Mouse (Mus musculus): ENCODE data around the gene Cox19.

The Cox19 gene

GRCm38 (mm10) chr5:139310477-139310876 lies 40.7 kb downstream of the Cox19 start:
- no peak for ATAC-seq (ENCODE audit: insufficient number of reproducible peaks, low FRiP score, low TSS enrichment)

DNA sequence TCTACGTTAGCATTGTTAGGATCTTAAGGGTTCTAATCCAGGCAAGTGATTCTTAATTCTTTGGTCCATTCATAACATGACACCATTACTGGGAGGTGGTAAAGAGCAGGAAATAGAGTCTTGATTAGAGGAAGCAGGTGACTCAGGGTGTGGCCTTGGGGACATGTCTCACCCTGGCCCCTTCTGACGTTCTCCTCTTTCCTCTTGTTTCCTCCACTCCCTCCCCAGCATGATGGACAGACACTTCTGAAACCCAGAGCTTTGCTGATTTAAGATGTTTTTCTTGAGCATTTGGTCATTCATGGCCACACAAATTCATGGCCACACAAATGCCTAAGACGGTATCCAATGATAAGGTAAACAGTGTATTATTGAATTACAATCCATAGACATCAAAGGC lies 41.3 kb downstream of the Cox19 start:
- ATAC-seq (ENCODE audit: insufficient number of reproducible peaks, low FRiP score, low TSS enrichment), result no peak

DNA sequence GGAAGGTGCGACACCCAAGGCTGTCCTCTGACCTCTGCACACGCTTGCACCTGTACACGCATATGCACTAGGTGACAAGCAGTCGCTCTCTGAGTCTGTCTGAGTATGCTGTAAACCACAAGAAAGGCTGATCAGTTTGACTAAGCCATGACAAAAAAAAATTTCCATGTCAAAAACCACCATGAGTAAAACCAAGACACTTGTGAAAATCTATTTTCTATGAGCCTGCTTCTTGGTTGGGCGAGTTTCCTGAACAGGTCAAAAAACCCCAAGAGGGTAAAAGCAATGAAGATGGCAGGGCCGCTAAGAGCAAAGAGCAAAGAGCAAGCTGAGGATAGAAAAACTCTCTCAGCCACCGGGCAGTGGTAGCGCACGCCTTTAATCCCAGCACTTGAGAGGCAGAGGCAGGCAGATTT lies 47.6 kb downstream of the Cox19 start:
- ATAC-seq (ENCODE audit: insufficient number of reproducible peaks, low FRiP score, low TSS enrichment), result no peak

- ATAC-seq (ENCODE audit: insufficient number of reproducible peaks, low FRiP score, low TSS enrichment), result no peak
Measured at GRCm38 (mm10) chr5:139302101-139302500, 49.1 kb downstream of the Cox19 start.

- ATAC-seq (ENCODE audit: insufficient number of reproducible peaks, low FRiP score, low TSS enrichment), result no peak
Measured at GRCm38 (mm10) chr5:139297745-139298144, 53.5 kb downstream of the Cox19 start.

- ATAC-seq (ENCODE audit: insufficient number of reproducible peaks, low FRiP score, low TSS enrichment), result no peak
Measured at GRCm38 (mm10) chr5:139297092-139297491, 54.1 kb downstream of the Cox19 start.

GRCm38 (mm10) chr5:139294089-139294488 lies 57.1 kb downstream of the Cox19 start:
- no peak for ATAC-seq (ENCODE audit: insufficient number of reproducible peaks, low FRiP score, low TSS enrichment)

DNA sequence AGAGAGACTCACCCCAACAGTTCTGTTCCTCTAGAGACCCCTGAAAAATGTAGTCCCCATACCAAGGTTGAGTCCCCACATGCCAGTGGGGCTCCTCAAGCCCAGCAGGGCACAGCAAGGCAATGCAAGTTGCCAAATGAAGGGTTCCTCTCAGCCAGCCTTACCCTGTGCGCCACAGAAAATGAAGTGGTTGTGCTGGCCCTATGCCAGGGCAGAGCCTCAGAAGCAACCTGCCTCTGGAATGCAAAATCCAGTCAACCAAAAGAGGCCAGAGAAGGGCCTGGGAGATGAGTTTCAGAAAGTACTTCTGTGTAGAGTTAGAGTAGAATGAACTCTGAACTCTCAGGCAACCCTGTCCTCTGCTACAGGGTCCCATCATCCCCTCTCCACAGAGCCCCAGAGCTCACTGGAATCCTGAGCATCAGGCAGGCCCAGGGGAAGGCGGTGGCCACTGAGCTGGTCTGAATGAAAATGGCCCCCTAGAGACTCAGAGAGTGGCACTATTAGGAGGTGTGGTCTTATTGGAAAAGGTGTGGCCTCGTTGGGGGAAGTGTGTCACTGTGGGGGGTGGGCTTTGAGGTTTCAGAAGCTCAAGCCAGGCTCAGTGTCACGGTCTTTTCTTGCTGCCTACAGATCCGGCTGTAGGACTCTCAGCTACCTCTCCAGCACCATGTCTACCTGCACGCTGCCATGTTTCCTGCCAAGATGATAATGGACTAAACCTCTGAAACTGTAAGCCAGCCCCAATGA lies 59.2 kb downstream of the Cox19 start:
- ATAC-seq (ENCODE audit: insufficient number of reproducible peaks, low FRiP score, low TSS enrichment), result no peak

GRCm38 (mm10) chr5:139290467-139291259 lies 60.6 kb downstream of the Cox19 start:
- ATAC-seq (ENCODE audit: insufficient number of reproducible peaks, low FRiP score, low TSS enrichment), result no peak

DNA sequence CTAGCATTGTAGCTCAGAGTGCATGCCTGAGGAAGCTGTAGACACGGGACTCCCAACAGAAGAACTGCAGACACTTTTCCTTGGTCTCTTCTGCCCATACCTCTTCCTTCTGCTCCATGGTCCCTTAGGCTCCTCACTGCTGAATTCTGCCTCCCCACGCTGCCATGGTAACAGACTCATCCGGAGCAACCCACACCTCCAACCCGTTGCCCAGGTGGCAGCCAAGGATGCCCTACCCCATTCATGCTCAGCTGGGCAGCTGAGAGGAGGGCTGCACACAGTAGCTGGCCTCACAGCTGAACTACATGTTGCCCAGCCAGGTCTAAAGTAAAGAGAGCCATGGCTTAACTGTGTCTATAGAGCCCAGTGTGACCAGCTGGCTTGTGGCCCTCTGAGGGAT lies 62.6 kb downstream of the Cox19 start:
- no peak for ATAC-seq (ENCODE audit: insufficient number of reproducible peaks, low FRiP score, low TSS enrichment)

DNA sequence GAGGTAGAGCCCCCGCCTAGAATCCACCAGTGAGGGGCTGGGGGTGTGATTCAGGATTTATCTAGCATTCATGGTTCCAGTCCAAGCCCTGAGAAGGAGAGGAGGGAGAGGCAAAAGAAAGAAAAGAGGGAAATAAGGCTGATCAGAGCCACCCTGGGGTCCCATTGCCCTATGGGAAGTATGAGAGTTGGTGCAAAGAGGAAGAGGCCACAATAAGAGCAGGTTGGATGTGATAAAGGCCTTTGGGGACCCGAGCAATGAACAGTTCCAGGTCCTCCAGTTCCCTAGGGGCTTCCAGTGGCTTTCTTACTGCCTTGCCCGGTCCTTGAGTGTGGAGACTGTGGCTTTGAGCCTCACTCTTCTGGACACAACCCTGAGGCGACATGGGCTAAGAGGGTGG lies 63.4 kb downstream of the Cox19 start:
- no peak for ATAC-seq (ENCODE audit: insufficient number of reproducible peaks, low FRiP score, low TSS enrichment)

DNA sequence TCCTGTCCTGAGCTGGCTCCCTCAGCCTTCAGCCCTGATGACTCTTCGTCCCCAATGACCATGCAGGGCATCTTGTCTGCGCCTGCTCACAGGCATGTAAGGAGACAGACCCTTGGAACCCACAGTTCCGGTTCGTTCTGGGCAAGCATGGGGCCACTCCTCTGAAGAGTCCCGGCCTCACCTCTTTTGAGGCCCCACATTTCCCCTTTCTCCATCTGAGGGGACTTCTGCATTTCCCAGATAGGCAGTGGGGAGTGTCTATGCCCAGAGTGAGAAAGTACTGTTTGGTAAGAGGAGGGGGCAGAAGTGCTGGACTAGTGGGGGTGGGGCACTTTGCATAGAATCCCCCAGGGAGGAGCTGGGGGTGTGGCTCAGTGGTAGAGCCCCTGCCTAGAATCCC lies 64.1 kb downstream of the Cox19 start:
- ATAC-seq (ENCODE audit: insufficient number of reproducible peaks, low FRiP score, low TSS enrichment), result no peak

All from cerebellum, adult (tissue).